Mouse (Mus musculus): ENCODE measurements around the gene AY358078.
"Not testable (repeated sequence)": the region's sequence is repeated elsewhere in the genome, so short reads cannot be mapped to it uniquely, and the experiment has no call there.

- peak; percentile 25 for TF ChIP-seq CTCF (IDR thresholded peaks at IDR 0.05)
- TF ChIP-seq EP300, POLR2A (IDR thresholded peaks at IDR 0.05; ENCODE audit: insufficient read depth, low read depth, low read length): not testable (repeated sequence)
Observed at GRCm38 (mm10) chr14:51838480-51838879, 38.6 kb downstream of the AY358078 start.
